Mouse (Mus musculus) urinary bladder, adult 18-20 months (tissue): ENCODE measurements around the gene Anpep.

Experiments used
- DNase-seq, 2 experiments: peaks; one replicate each; pipeline ENCODE4 v3.0.0; 2022; ENCODE audit warnings: low spot score in 2 of 2, mixed read lengths in 2 of 2

Anpep gene

GRCm38 (mm10) chr7:79860811-79861210 is at the start of gene Anpep:
Gene Anpep (minus strand): TSS chr7:79861059.
- no peak for DNase-seq

DNA sequence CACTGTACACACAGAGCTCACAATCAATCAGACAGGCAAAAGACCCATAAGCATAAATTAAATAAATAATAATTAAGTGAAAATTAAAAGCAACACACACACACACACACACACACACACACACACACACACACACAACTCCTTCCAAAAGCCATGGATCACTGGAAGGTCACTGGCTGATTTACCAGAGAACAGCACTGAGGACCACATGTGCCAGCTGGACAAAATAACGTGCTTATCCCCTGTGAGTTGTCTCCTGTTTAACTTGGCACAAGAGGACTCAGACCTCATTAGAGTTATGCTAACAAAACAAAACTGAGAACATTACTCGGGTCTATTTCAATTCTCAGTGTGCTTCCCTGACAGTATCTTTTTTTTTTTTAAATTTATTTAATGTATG is 46.5 kb upstream of the Anpep start:
- DNase-seq: no peak

GRCm38 (mm10) chr7:79906914-79907313 is 46.1 kb upstream of the Anpep start:
- DNase-seq: no peak

GRCm38 (mm10) chr7:79905193-79905592 is 44.3 kb upstream of the Anpep start:
- DNase-seq: no peak

DNA sequence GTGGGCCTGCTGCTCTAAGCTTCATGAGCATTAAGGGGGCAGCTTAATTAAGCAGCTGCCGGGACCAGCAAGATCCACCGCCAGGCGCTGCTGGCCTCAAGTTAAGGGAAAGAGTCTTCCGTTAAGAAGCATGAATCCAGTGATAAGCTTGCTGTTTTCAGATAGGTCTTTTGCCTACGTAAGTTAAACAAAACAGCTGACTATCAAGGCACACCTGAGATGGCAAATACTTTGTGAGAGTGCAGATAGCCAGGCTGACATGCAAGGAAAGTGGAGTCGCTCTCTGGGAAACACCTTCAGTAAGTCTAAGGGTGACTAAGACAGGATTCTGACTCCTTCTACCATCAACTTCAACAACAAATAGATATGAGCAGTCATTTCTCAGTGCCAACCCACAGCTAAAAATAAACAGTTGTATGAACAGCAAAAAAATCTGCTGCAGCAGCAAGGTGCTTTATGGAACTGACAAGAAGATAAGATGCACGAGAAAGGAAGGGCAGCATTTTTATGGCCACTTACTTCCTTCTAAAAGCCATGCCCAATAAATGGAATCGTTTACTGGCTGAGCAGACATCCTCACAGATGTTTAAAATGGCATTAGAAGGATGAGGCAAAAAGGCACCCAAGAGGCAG is 42.4 kb upstream of the Anpep start:
- no peak for DNase-seq

DNA sequence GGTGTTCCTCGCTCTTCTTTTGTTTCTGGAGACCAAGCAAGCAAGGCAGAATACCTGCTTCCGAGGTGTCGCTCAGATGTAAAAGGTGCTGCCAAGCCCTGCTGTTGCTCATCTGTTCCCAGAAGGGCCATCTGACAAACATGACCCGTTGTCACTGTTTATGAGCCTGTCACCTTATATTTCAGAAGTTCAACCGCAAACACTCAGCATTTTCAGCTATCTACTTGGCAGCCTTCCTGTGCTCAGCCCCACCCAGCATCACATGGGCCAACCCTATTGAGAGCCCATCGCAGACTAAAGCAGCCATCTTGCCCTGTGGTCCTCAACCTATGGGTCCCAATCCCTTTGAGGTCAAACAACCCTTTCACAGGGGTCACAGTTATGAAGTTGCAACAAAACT is 39.9 kb upstream of the Anpep start:
- no peak for DNase-seq

- no peak for DNase-seq
Measured at GRCm38 (mm10) chr7:79895225-79895624, 34.4 kb upstream of the Anpep start.

DNA sequence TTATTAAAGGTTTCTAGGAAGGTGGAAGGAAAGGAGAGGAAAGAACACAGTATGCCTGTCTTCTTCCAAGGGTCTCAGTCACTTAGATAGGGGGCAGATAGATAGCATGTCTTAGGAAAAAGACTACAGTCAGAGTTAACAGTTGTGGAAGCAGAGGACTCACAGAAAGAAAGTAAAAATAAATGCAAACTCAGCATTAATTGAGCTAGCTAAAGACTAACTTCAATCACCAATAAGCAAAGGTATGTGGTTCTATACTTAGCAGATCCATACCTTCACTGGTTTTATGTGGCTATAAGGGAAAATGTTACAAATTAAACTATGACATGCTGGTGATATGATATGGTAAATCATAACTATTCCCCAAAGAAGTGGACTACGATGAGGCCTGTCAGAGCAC is 33.9 kb upstream of the Anpep start:
- no peak for DNase-seq

- DNase-seq: no peak
Measured at GRCm38 (mm10) chr7:79892576-79893428, 31.9 kb upstream of the Anpep start.

- no peak for DNase-seq
Measured at GRCm38 (mm10) chr7:79890436-79891221, 29.8 kb upstream of the Anpep start.

GRCm38 (mm10) chr7:79888603-79889002 is 27.7 kb upstream of the Anpep start:
- DNase-seq: no peak

DNA sequence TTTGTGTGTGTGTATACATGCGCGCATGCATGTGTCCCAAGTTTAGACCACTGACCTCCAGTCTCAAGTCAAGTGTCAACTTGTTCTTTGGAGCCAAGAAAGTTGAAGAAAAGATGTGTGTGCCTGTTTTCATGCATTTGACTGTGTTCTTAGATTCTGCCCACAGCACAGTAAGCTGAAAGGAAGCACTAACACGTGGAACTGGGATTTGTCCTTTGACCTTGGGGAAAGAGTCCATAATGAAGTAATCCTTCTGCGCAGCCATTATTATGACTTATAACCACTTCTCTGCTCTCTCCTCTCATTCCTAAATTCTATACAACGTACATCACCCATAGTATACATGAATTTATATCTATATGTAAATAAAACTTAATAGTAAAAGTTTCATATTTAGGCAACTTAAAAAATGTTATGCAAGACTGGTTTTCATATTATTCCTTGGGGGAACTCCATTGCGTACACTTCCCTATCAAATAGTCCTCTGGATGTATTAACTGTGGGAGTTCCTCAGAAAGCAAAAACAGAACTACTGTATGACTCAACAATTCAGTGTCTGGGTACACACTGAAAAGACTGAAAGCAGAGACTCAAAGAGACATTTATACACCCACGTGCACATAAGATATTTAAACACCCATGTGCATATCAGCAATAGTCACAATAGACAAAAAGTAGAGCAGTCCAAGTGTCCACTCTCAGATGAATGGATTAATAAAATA is 22.9 kb upstream of the Anpep start:
- DNase-seq: no peak

DNA sequence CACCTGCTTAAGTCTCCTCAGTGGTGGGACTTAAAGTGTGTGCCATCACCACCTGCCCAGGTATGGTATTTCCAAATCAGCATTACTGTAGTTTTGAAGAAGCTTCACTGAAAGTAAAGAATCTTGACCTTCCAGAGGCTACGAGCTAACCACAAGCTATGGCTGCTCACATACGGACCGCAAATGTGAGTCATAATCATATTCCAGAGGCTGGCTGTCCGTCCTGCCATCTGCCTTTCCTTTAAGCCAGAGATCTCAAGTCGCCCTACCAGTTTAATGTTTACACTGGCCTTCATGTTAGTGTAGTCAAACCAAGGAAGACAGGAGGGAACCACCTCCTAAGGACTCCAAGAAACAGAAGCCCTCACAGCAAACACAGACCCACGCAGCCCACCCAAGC is 21.0 kb upstream of the Anpep start:
- no peak for DNase-seq

GRCm38 (mm10) chr7:79880998-79881397 is 20.1 kb upstream of the Anpep start:
- peak in 1 of 2 experiments; percentile 57 for DNase-seq

- DNase-seq: no peak
Measured at GRCm38 (mm10) chr7:79880033-79880432, 19.2 kb upstream of the Anpep start.

- DNase-seq: no peak
Measured at GRCm38 (mm10) chr7:79878455-79879025, 17.7 kb upstream of the Anpep start.

- no peak for DNase-seq
Measured at GRCm38 (mm10) chr7:79873407-79873806, 12.5 kb upstream of the Anpep start.

DNA sequence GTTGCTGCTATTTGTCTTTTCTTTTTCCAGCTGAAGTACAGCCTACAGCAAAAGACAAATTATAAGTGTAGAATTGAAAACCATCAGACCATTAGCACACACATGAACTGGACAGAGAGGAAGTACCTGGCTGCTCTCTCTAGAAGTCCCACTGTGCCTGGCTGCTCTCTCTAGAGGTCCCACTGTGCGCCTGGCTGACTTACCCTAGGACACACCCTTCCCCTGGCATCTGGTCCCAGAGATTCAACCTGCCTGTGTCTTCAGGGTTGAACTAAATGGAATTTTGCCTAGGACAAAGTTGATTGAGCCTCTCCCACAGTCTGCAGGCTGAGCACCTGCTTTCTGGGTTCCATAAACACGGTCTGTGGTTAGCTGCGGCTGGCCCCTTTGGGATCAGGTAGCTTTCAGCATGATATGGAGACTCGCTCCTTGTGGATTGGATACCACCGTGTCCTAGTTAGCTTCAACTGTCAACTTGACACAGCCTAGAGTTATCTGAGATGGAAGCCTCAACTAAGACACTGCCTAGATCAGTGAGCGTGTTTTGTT is 11.0 kb upstream of the Anpep start:
- DNase-seq: no peak

DNA sequence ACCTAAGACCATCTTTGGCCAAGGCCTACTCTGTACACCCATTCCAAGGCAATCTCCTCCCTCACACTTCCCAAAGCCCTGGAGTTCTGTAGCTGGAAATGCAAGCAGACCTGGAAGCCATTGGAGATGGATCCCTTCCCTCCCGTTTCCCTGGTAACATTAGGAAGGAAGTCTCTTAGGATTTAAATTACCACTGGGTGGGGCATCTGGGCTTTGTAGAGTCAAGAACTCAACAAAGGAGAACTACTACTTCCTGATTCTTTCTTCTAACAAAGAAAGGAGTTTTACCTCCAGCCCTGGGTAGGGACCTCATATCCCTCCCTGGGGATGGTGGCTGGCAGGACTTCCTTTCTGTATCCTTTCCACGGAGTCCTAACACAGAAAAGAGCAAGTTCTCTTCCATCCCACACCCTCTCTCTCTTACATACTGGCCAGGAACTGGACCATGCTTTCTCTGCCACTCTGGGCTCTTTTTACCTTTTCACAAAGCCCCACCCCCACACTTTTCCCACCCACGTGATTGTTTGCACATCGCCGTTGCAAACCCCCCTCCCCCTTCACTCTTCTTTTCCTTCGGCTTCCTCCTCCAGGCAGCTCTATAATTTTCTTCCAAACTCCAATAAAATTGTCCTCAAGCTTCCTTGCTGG is 8.3 kb upstream of the Anpep start:
- no peak for DNase-seq

- no peak for DNase-seq
Measured at GRCm38 (mm10) chr7:79868475-79868874, 7.6 kb upstream of the Anpep start.

DNA sequence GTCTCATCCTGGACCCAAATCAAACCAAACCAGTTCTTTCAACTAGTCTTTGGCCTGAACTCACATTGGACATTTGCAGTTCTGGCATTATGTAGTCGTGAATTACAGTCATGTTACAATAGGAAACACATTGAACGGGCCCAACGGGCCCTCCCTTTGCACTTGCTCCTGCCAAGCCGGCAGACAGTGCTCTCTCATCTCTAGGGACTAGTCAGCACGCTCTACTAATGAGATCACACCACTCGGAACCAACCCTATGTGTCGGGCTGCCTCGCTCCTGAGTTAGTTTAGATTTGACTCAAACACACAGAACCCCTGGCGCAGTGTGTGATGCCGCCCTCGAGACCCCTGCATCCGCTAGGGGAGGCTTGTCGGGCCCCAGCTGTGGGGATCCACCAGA is 7.0 kb upstream of the Anpep start:
- no peak for DNase-seq
